26 mouse cellular contexts compared by ENCODE assay signal in genomic region chr19:14849561-14849960, GRCm38 (mm10).
DNase-seq lines count a peak whose midpoint lies in the region; ATAC-seq and TF ChIP-seq lines count a peak whose summit lies in the region.
"Had no signal": no experiment of that assay in that cellular context is flagged by ENCODE, and none has a peak within 500 bp of the region (broad histone marks: within the 10 kb centered on the region; RNA-seq: fewer than 3 reads in every experiment).

No protein-coding gene starts in this region.

- DNase-seq in lung, embryonic 14.5 days: peak; percentile 45
- DNase-seq in lung, postnatal 36 days: no peak
- no peak for DNase-seq in lung, adult 18-20 months
- DNase-seq in gonadal fat pad, adult 2 months (ENCODE audit: low read depth): peak; percentile 13
- DNase-seq: adrenal gland, adult 8-10 months; adrenal gland, postnatal 14 days; adrenal gland, postnatal 36 days; B cell, adult 2 months; cerebellum, adult 11-12 months; cerebellum, adult 2 months; cerebellum, adult 9-10 months; cerebellum, postnatal 10 days; cerebellum, postnatal 25 days had no signal

- H3K4me1 ChIP-seq in lung, embryonic 14.5 days (ENCODE audit: insufficient read depth): no peaks in the 10 kb centered on the region
- H3K4me1 ChIP-seq in lung, embryonic 16.5 days (replicated peaks; ENCODE audit: control insufficient read depth, insufficient read depth, low read length): no peaks in the 10 kb centered on the region; the same call in 1 of the 2 replicates
- H3K4me1 ChIP-seq: embryonic facial prominence, embryonic 13.5 days; embryonic facial prominence, embryonic 15.5 days had no signal

- no peak overlapping the region for H3K4me3 ChIP-seq in lung, embryonic 14.5 days (ENCODE audit: low read depth, low read length)
- no peak overlapping the region for H3K4me3 ChIP-seq in lung, embryonic 16.5 days (ENCODE audit: low read length)
- H3K4me3 ChIP-seq: embryonic facial prominence, embryonic 13.5 days; embryonic facial prominence, embryonic 15.5 days; erythroblast, embryonic 14.5 days; forebrain, embryonic 10.5 days; forebrain, embryonic 12.5 days had no signal

- ATAC-seq in lung, embryonic 14.5 days (ENCODE audit: insufficient read depth): peak; percentile 41; the same call in 1 of the 2 replicates
- ATAC-seq in lung, embryonic 16.5 days (ENCODE audit: low read depth): peak; percentile 90
- ATAC-seq: activated CD4-positive, CD25-positive, alpha-beta regulatory T cell, adult 4 months; CD4-positive, CD25-positive, alpha-beta regulatory T cell, adult 4 months; forebrain, embryonic 14.5 days; forebrain, embryonic 16.5 days; Patski had no signal

- H3K27ac ChIP-seq in lung, embryonic 14.5 days (ENCODE audit: low read depth): no peak overlapping the region
- no peak overlapping the region for H3K27ac ChIP-seq in lung, embryonic 16.5 days (ENCODE audit: low read length)
- H3K27ac ChIP-seq: embryonic facial prominence, embryonic 13.5 days; embryonic facial prominence, embryonic 15.5 days; forebrain, embryonic 10.5 days; forebrain, embryonic 12.5 days had no signal

- 61% methylated on average over 1 of the region's 1 CpGs for WGBS in lung, embryonic 14.5 days
- 35% methylated on average over 1 of the region's 1 CpGs for WGBS in lung, embryonic 16.5 days

- H3K9me3 ChIP-seq in lung, embryonic 14.5 days (ENCODE audit: low read depth, low read length): no peaks in the 10 kb centered on the region
- H3K9me3 ChIP-seq in lung, embryonic 16.5 days (ENCODE audit: control insufficient read depth, low read length): no peaks in the 10 kb centered on the region
- H3K9me3 ChIP-seq: embryonic facial prominence, embryonic 13.5 days; embryonic facial prominence, embryonic 15.5 days; forebrain, embryonic 10.5 days; forebrain, embryonic 12.5 days; G1E had no signal

- no peak overlapping the region for H3K9ac ChIP-seq in lung, embryonic 14.5 days
- no peak overlapping the region for H3K9ac ChIP-seq in lung, embryonic 16.5 days (ENCODE audit: low read length)
- H3K9ac ChIP-seq: embryonic facial prominence, embryonic 13.5 days; embryonic facial prominence, embryonic 15.5 days; forebrain, embryonic 12.5 days had no signal

- TF ChIP-seq CTCF in lung, embryonic 14.5 days (IDR thresholded peaks at IDR 0.05; ENCODE audit: low read depth): no peak

- H3K4me2 ChIP-seq in lung, embryonic 14.5 days: no peak overlapping the region
- no peak overlapping the region for H3K4me2 ChIP-seq in lung, embryonic 16.5 days (ENCODE audit: low read depth, low read length)
- H3K4me2 ChIP-seq: embryonic facial prominence, embryonic 13.5 days; embryonic facial prominence, embryonic 15.5 days; forebrain, embryonic 12.5 days had no signal

- no peaks in the 10 kb centered on the region for H3K36me3 ChIP-seq in lung, embryonic 14.5 days (ENCODE audit: insufficient read depth)
- no peaks in the 10 kb centered on the region for H3K36me3 ChIP-seq in lung, embryonic 16.5 days (ENCODE audit: control insufficient read depth, insufficient read depth, low read length)
- H3K36me3 ChIP-seq: embryonic facial prominence, embryonic 13.5 days; embryonic facial prominence, embryonic 15.5 days; forebrain, embryonic 10.5 days; forebrain, embryonic 12.5 days; G1E had no signal

- no peaks in the 10 kb centered on the region for H3K27me3 ChIP-seq in lung, embryonic 14.5 days (ENCODE audit: insufficient read depth, low read length)
- H3K27me3 ChIP-seq in lung, embryonic 16.5 days (ENCODE audit: control insufficient read depth, insufficient read depth, low read depth, low read length): no peaks in the 10 kb centered on the region; the same call in 1 of the 2 replicates
- H3K27me3 ChIP-seq: CH12.LX; embryonic facial prominence, embryonic 13.5 days; embryonic facial prominence, embryonic 15.5 days had no signal

Comparison
In these comparisons a context has a peak if more than half of its experiments do, and no peak if none do; other contexts are left out.
1. DNase-seq: peak in lung, embryonic 14.5 days (single experiment) and gonadal fat pad, adult 2 months (single experiment); none in lung, postnatal 36 days (single experiment) and lung, adult 18-20 months (0 of 2).